8 mouse cellular contexts compared by ENCODE assay signal in genomic region chr9:29650679-29651078, GRCm38 (mm10).
DNase-seq lines count a peak whose midpoint lies in the region; ATAC-seq and TF ChIP-seq lines count a peak whose summit lies in the region.

No protein-coding gene starts in this region.

- no peaks in the 10 kb centered on the region for H3K9me3 ChIP-seq in intestine, embryonic 14.5 days (ENCODE audit: control insufficient read depth, low read length)
- no peaks in the 10 kb centered on the region for H3K9me3 ChIP-seq in intestine, embryonic 15.5 days
- H3K9me3 ChIP-seq in ES-Bruce4 (replicated peaks; ENCODE audit: control insufficient read depth, insufficient read depth, low read length, poor library complexity, severe bottlenecking), result no peaks in the 10 kb centered on the region
- H3K9me3 ChIP-seq in midbrain, embryonic 13.5 days, result no peaks in the 10 kb centered on the region

- H3K4me2 ChIP-seq in intestine, embryonic 14.5 days (ENCODE audit: low read length), result no peak overlapping the region
- H3K4me2 ChIP-seq in intestine, embryonic 15.5 days (replicated peaks), result no peak overlapping the region
- H3K4me2 ChIP-seq in midbrain, embryonic 13.5 days (replicated peaks), result no peak overlapping the region

- H3K27ac ChIP-seq in intestine, embryonic 14.5 days (ENCODE audit: low read depth), result no peak overlapping the region
- H3K27ac ChIP-seq in intestine, embryonic 15.5 days, result no peak overlapping the region
- H3K27ac ChIP-seq in ES-Bruce4 (ENCODE audit: insufficient read depth, low read length), result no peak overlapping the region
- H3K27ac ChIP-seq in midbrain, embryonic 13.5 days, result no peak overlapping the region

- no peak for ATAC-seq in intestine, embryonic 14.5 days (replicated peaks; ENCODE audit: low FRiP score, low TSS enrichment, low read depth)
- ATAC-seq in intestine, embryonic 15.5 days, result no peak
- peak; percentile 28 for ATAC-seq in midbrain, embryonic 13.5 days

- H3K9ac ChIP-seq in intestine, embryonic 14.5 days (ENCODE audit: low read length), result no peak overlapping the region
- H3K9ac ChIP-seq in intestine, embryonic 15.5 days, result no peak overlapping the region
- H3K9ac ChIP-seq in ES-Bruce4 (ENCODE audit: low read depth, poor library complexity, severe bottlenecking), result no peak overlapping the region
- no peak overlapping the region for H3K9ac ChIP-seq in midbrain, embryonic 13.5 days (replicated peaks)

- H3K4me1 ChIP-seq in intestine, embryonic 14.5 days (replicated peaks; ENCODE audit: control insufficient read depth, insufficient read depth, low read length), result no peaks in the 10 kb centered on the region; the same call in 1 of the 2 replicates
- no peaks in the 10 kb centered on the region for H3K4me1 ChIP-seq in intestine, embryonic 15.5 days (replicated peaks)
- H3K4me1 ChIP-seq in ES-Bruce4 (ENCODE audit: control insufficient read depth, insufficient read depth, low read length), result peaks cover 3% of the 10 kb centered on the region
- peaks cover 21% of the 10 kb centered on the region for H3K4me1 ChIP-seq in midbrain, embryonic 13.5 days (replicated peaks)

- DNase-seq in intestine, embryonic 14.5 days (ENCODE audit: low spot score), result peak; percentile 68
- DNase-seq in cerebellum, adult 8-10 months, result peak; percentile 73
- DNase-seq in gastrocnemius, postnatal 10 days, result peak; percentile 28
- DNase-seq in layer of hippocampus, adult 18-20 months (ENCODE audit: low spot score in 2 of 2), result peak; percentile 39 to 67
- DNase-seq in adipocyte (ENCODE audit: low spot score), result no peak

- H3K4me3 ChIP-seq in intestine, embryonic 14.5 days (ENCODE audit: low read depth, low read length), result no peak overlapping the region
- H3K4me3 ChIP-seq in intestine, embryonic 15.5 days (replicated peaks), result no peak overlapping the region
- no peak overlapping the region for H3K4me3 ChIP-seq in ES-Bruce4 (ENCODE audit: low read depth, low read length)
- no peak overlapping the region for H3K4me3 ChIP-seq in midbrain, embryonic 13.5 days (replicated peaks)

- TF ChIP-seq CTCF in ES-Bruce4 (IDR thresholded peaks at IDR 0.05; ENCODE audit: low read depth, low read length), result peak; percentile 72

- no peaks in the 10 kb centered on the region for H3K36me3 ChIP-seq in intestine, embryonic 14.5 days (ENCODE audit: control insufficient read depth, insufficient read depth, low read length)
- no peaks in the 10 kb centered on the region for H3K36me3 ChIP-seq in intestine, embryonic 15.5 days
- no peaks in the 10 kb centered on the region for H3K36me3 ChIP-seq in ES-Bruce4 (ENCODE audit: control insufficient read depth, insufficient read depth, low read length, poor library complexity, severe bottlenecking)
- no peaks in the 10 kb centered on the region for H3K36me3 ChIP-seq in midbrain, embryonic 13.5 days

- no peak for TF ChIP-seq POLR2A in ES-Bruce4 (IDR thresholded peaks at IDR 0.05; ENCODE audit: insufficient read depth, low read length)

- no peaks in the 10 kb centered on the region for H3K27me3 ChIP-seq in intestine, embryonic 14.5 days (replicated peaks; ENCODE audit: control insufficient read depth, insufficient read depth, low read length)
- H3K27me3 ChIP-seq in intestine, embryonic 15.5 days (replicated peaks), result 0 out of 2 replicates have a peak, but pooled peaks cover 4% of the 10 kb centered on the region
- no peaks in the 10 kb centered on the region for H3K27me3 ChIP-seq in ES-Bruce4 (ENCODE audit: control insufficient read depth, insufficient read depth, low read length, poor library complexity, severe bottlenecking)
- peaks cover 4% of the 10 kb centered on the region; the same call in 1 of the 2 replicates for H3K27me3 ChIP-seq in midbrain, embryonic 13.5 days

- no peak for TF ChIP-seq EP300 in ES-Bruce4 (IDR thresholded peaks at IDR 0.05; ENCODE audit: insufficient read depth, low read depth, low read length)

- WGBS in intestine, embryonic 14.5 days, result 26% methylated on average over 4 of the region's 4 CpGs
- 29% methylated on average over 4 of the region's 4 CpGs for WGBS in intestine, embryonic 15.5 days
- 35% methylated on average over 4 of the region's 4 CpGs for WGBS in midbrain, embryonic 13.5 days
